Mouse (Mus musculus) MEL (cell line): ENCODE data around the gene Cacna1i. TPM values are rescaled to one million over a fixed set of nuclear protein-coding genes. Genes with fewer than 3 reads are reported as not detected.

ENCODE experiments used
- DNase-seq: peaks from one replicate; pipeline ENCODE4 v3.0.0; 2011; ENCODE audit warnings: low read depth, low spot score
- H3K27ac ChIP-seq: 2 replicates; pipeline ENCODE4 v1.5.1; 2012; ENCODE audit warnings: low read depth, mild to moderate bottlenecking, control low read depth, low read length, moderate library complexity; ENCODE audit not compliant: control insufficient read depth
- H3K27me3 ChIP-seq, 2 experiments: fragments of 150-350 bp in 1 of 2; sonication (generic) in 1 of 2; 2 replicates each; pipeline ENCODE4 v1.6.1; 2012; ENCODE audit warnings: low read length in 2 of 2, mild to moderate bottlenecking in 2 of 2, improper control_type of control experiment in 1 of 2, moderate library complexity in 1 of 2; ENCODE audit not compliant: insufficient read depth in 2 of 2, control insufficient read depth in 1 of 2
- H3K36me3 ChIP-seq, 2 experiments: 2 replicates each; pipeline ENCODE4 v1.6.1; 2012 to 2014; ENCODE audit warnings: low read length in 2 of 2, improper control_type of control experiment in 1 of 2, inconsistent platforms in 1 of 2, mild to moderate bottlenecking in 1 of 2; ENCODE audit not compliant: insufficient read depth in 2 of 2, control insufficient read depth in 1 of 2
- H3K4me1 ChIP-seq, 2 experiments: fragments of 150-350 bp in 1 of 2; sonication (generic) in 1 of 2; 2 replicates each; pipeline ENCODE4 v1.6.1; 2012; ENCODE audit warnings: low read length in 2 of 2, improper control_type of control experiment in 1 of 2, mild to moderate bottlenecking in 1 of 2; ENCODE audit not compliant: insufficient read depth in 2 of 2, control insufficient read depth in 1 of 2
- H3K4me3 ChIP-seq, 2 experiments: fragments of 150-350 bp in 1 of 2; sonication (generic) in 1 of 2; 2 replicates each; pipeline ENCODE4 v1.5.1; 2012; ENCODE audit warnings: low read depth in 2 of 2, low read length in 2 of 2, mild to moderate bottlenecking in 2 of 2, moderate library complexity in 2 of 2, control low read depth in 1 of 2, improper control_type of control experiment in 1 of 2; ENCODE audit not compliant: control insufficient read depth in 1 of 2, insufficient read depth in 1 of 2
- H3K79me2 ChIP-seq: 2 replicates; pipeline ENCODE4 v1.6.1; 2012; ENCODE audit warnings: mild to moderate bottlenecking, low read length, moderate library complexity; ENCODE audit not compliant: control insufficient read depth, poor library complexity, insufficient read depth
- H3K9ac ChIP-seq: 2 replicates; pipeline ENCODE4 v1.6.1; 2012; ENCODE audit warnings: low read depth, mild to moderate bottlenecking, control low read depth, low read length, moderate library complexity; ENCODE audit not compliant: control insufficient read depth, poor library complexity, severe bottlenecking
- H3K9me3 ChIP-seq: fragments of 150-350 bp; sonication (generic); replicated peaks from 2 replicates; pipeline ENCODE4 v1.6.1; 2012; ENCODE audit warnings: mild to moderate bottlenecking, low read length, improper control_type of control experiment, moderate library complexity; ENCODE audit not compliant: insufficient read depth
- CHD1 ChIP-seq: IDR thresholded peaks from 2 replicates; pipeline ENCODE4 v1.6.1; 2012; ENCODE audit warnings: low read depth, mild to moderate bottlenecking, inconsistent platforms, low read length, improper control_type of control experiment
- CHD2 ChIP-seq: IDR thresholded peaks from 2 replicates; pipeline ENCODE4 v1.6.1; 2011; ENCODE audit warnings: low read length, improper control_type of control experiment
- E2F4 ChIP-seq: IDR thresholded peaks from 2 replicates; pipeline ENCODE4 v1.6.1; 2011; ENCODE audit warnings: low read depth, low read length, improper control_type of control experiment, borderline replicate concordance
- ELF1 ChIP-seq: IDR thresholded peaks from 2 replicates; pipeline ENCODE4 v1.6.1; 2014; ENCODE audit warnings: low read depth, mild to moderate bottlenecking, inconsistent platforms, low read length, improper control_type of control experiment, moderate library complexity
- EP300 ChIP-seq, 2 experiments: IDR thresholded peaks; 2 replicates each; pipeline ENCODE4 v1.6.1; 2011; ENCODE audit warnings: improper control_type of control experiment in 2 of 2, low read length in 2 of 2, low read depth in 1 of 2, mild to moderate bottlenecking in 1 of 2
- ETS1 ChIP-seq: IDR thresholded peaks from 2 replicates; pipeline ENCODE4 v1.6.1; 2012; ENCODE audit warnings: low read depth, mild to moderate bottlenecking, inconsistent platforms, low read length, improper control_type of control experiment, moderate library complexity
- GABPA ChIP-seq: IDR thresholded peaks from 2 replicates; pipeline ENCODE4 v1.6.1; 2012; ENCODE audit warnings: low read depth, mild to moderate bottlenecking, inconsistent platforms, low read length, improper control_type of control experiment, moderate library complexity
- GATA1 ChIP-seq: IDR thresholded peaks from 2 replicates; pipeline ENCODE4 v1.6.1; 2011; ENCODE audit warnings: low read depth, low read length, improper control_type of control experiment
- HCFC1 ChIP-seq: IDR thresholded peaks from 2 replicates; pipeline ENCODE4 v1.6.1; 2012; ENCODE audit warnings: low read depth, mild to moderate bottlenecking, inconsistent platforms, low read length, improper control_type of control experiment, moderate library complexity
- JUND ChIP-seq: IDR thresholded peaks from 2 replicates; pipeline ENCODE4 v1.6.1; 2011; ENCODE audit warnings: low read depth, mild to moderate bottlenecking, improper control_type of control experiment, low read length
- MAFK ChIP-seq: IDR thresholded peaks from 2 replicates; pipeline ENCODE4 v1.6.1; 2011; ENCODE audit warnings: low read depth, mild to moderate bottlenecking, low read length, improper control_type of control experiment, borderline replicate concordance
- MAX ChIP-seq: IDR thresholded peaks from 2 replicates; pipeline ENCODE4 v1.6.1; 2011; ENCODE audit warnings: low read length, improper control_type of control experiment
- MAZ ChIP-seq: IDR thresholded peaks from 2 replicates; pipeline ENCODE4 v1.6.1; 2012; ENCODE audit warnings: low read depth, mild to moderate bottlenecking, inconsistent platforms, low read length, improper control_type of control experiment
- MEF2A ChIP-seq: IDR thresholded peaks from 2 replicates; pipeline ENCODE4 v1.6.1; 2014; ENCODE audit warnings: low read depth, mild to moderate bottlenecking, inconsistent platforms, low read length, improper control_type of control experiment; ENCODE audit not compliant: poor library complexity, insufficient replicate concordance, severe bottlenecking; ENCODE audit errors: extremely low read depth
- MXI1 ChIP-seq: IDR thresholded peaks from 2 replicates; pipeline ENCODE4 v1.6.1; 2011; ENCODE audit warnings: mild to moderate bottlenecking, low read depth, low read length, improper control_type of control experiment
- MYC ChIP-seq: IDR thresholded peaks from 2 replicates; pipeline ENCODE4 v1.6.1; 2011; ENCODE audit warnings: low read depth, mild to moderate bottlenecking, low read length, improper control_type of control experiment, moderate library complexity
- NELFE ChIP-seq: IDR thresholded peaks from 2 replicates; pipeline ENCODE4 v1.6.1; 2011; ENCODE audit warnings: low read depth, low read length, improper control_type of control experiment
- NRF1 ChIP-seq: IDR thresholded peaks from 2 replicates; pipeline ENCODE4 v1.6.1; 2014; ENCODE audit warnings: low read depth, mild to moderate bottlenecking, inconsistent platforms, low read length, improper control_type of control experiment, moderate library complexity; ENCODE audit not compliant: poor library complexity, insufficient read depth, severe bottlenecking
- POLR2A ChIP-seq, 2 experiments: IDR thresholded peaks; 2 replicates each; pipeline ENCODE4 v1.6.1; 2011 to 2012; ENCODE audit warnings: low read length in 2 of 2, mild to moderate bottlenecking in 2 of 2, control low read depth in 1 of 2, improper control_type of control experiment in 1 of 2, low read depth in 1 of 2, moderate library complexity in 1 of 2; ENCODE audit not compliant: control insufficient read depth in 1 of 2, insufficient read depth in 1 of 2, poor library complexity in 1 of 2
- POLR2AphosphoS2 ChIP-seq: IDR thresholded peaks from 2 replicates; pipeline ENCODE4 v1.6.1; 2011; ENCODE audit warnings: low read length, improper control_type of control experiment
- POLR2AphosphoS5 ChIP-seq: IDR thresholded peaks from 2 replicates; pipeline ENCODE4 v1.6.1; 2012; ENCODE audit warnings: low read depth, borderline replicate concordance, mild to moderate bottlenecking, inconsistent platforms, low read length, moderate library complexity, mixed read lengths
- RAD21 ChIP-seq: IDR thresholded peaks from 2 replicates; pipeline ENCODE4 v1.6.1; 2011; ENCODE audit warnings: mild to moderate bottlenecking, low read depth, low read length, improper control_type of control experiment
- SIN3A ChIP-seq: IDR thresholded peaks from 2 replicates; pipeline ENCODE4 v1.6.1; 2012; ENCODE audit warnings: low read length, improper control_type of control experiment, inconsistent platforms
- SMC3 ChIP-seq: IDR thresholded peaks from 2 replicates; pipeline ENCODE4 v1.6.1; 2011; ENCODE audit warnings: low read depth, low read length, improper control_type of control experiment
- TAL1 ChIP-seq: IDR thresholded peaks from 2 replicates; pipeline ENCODE4 v1.6.1; 2012; ENCODE audit warnings: mild to moderate bottlenecking, inconsistent platforms, low read length, moderate library complexity, mixed read lengths
- TCF12 ChIP-seq: IDR thresholded peaks from 2 replicates; pipeline ENCODE4 v1.6.1; 2014; ENCODE audit warnings: low read depth, mild to moderate bottlenecking, inconsistent platforms, low read length, improper control_type of control experiment, moderate library complexity
- UBTF ChIP-seq: IDR thresholded peaks from 2 replicates; pipeline ENCODE4 v1.6.1; 2012; ENCODE audit warnings: low read depth, mild to moderate bottlenecking, inconsistent platforms, low read length, improper control_type of control experiment, moderate library complexity, borderline replicate concordance; ENCODE audit not compliant: insufficient read depth
- USF2 ChIP-seq, 2 experiments: IDR thresholded peaks; 2 replicates each; pipeline ENCODE4 v1.6.1; 2011 to 2012; ENCODE audit warnings: improper control_type of control experiment in 2 of 2, low read length in 2 of 2, borderline replicate concordance in 1 of 2, inconsistent platforms in 1 of 2, low read depth in 1 of 2, mild to moderate bottlenecking in 1 of 2; ENCODE audit not compliant: insufficient read depth in 1 of 2
- ZC3H11A ChIP-seq: IDR thresholded peaks from 2 replicates; pipeline ENCODE4 v1.6.1; 2012; ENCODE audit warnings: low read depth, mild to moderate bottlenecking, inconsistent platforms, low read length, improper control_type of control experiment
- ZKSCAN1 ChIP-seq: IDR thresholded peaks from 2 replicates; pipeline ENCODE4 v1.6.1; 2012; ENCODE audit warnings: low read depth, mild to moderate bottlenecking, inconsistent platforms, low read length, improper control_type of control experiment, moderate library complexity
- ZMIZ1 ChIP-seq: IDR thresholded peaks from 2 replicates; pipeline ENCODE4 v1.6.1; 2012; ENCODE audit warnings: low read depth, mild to moderate bottlenecking, inconsistent platforms, low read length, improper control_type of control experiment, moderate library complexity
- polyA plus RNA-seq, 2 experiments: library from polyadenylated mRNA; stranded (reverse) in 1 of 2; unstranded in 1 of 2; fragments of >175 nt in 1 of 2; fragments of >200 nt in 1 of 2; gene quantifications; 2 replicates each; pipeline versions ENCODE4 v1.2.1 to v1.2.4; 2012; ENCODE audit warnings: low replicate concordance in 2 of 2, low read depth in 1 of 2; ENCODE audit not compliant: insufficient read length in 2 of 2, insufficient read depth in 1 of 2, missing spikeins in 1 of 2
- total RNA-seq: library from RNA; depleted of rRNA; stranded (reverse); fragments of 300-350 nt; gene quantifications from 2 replicates; pipeline ENCODE4 v1.2.3, GENCODE M21; 2012

Gene Cacna1i
- total and polyA plus RNA-seq, 3 experiments, result not detected

DNA sequence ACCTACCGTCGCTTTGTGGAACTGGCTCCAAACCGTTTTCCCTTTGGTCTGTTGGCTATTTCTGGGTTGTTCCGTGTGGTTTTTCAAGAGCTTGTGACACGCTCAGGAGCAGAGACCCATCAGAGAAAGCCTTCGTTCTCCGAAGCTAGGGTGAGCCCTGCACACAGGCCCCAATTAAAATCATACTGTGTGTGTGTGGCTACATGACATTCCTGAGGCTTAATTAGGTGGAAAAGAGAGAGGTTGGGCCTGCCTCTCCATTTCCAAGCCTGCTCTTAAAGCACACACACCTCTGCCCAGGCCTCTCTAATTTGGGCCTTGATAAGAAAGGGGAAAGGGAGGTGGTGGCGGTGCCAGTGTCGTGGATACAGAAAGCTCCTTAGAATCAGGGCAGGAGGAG, 151.4 kb downstream of the Cacna1i start:
- Histone ChIP-seq H3K4me1 (peaks cover 0 to 3% of the 10 kb centered on the region in 2 experiments; a peak in 1 of 4 replicates), H3K27ac (no peak overlapping the region), H3K9me3 (no peaks in the 10 kb centered on the region), H3K79me2 (no peaks in the 10 kb centered on the region), H3K36me3 (no peaks in the 10 kb centered on the region), H3K27me3 (no peaks in the 10 kb centered on the region; a peak in 1 of 4 replicates), H3K4me3 (no peak overlapping the region), H3K9ac (no peak overlapping the region)
- no peak for DNase-seq
- TF ChIP-seq MAZ, result no peak
- TF ChIP-seq HCFC1, result no peak
- TF ChIP-seq NRF1, result no peak
- TF ChIP-seq GABPA, result no peak
- no peak for TF ChIP-seq MAX
- TF ChIP-seq ETS1, result no peak
- TF ChIP-seq POLR2AphosphoS2, result no peak
- no peak for TF ChIP-seq USF2 (IDR thresholded peaks at IDR 0.05; ENCODE audit: borderline replicate concordance in 1 of 2, insufficient read depth in 1 of 2, low read depth in 1 of 2, low read length in 2 of 2)
- TF ChIP-seq TCF12, result no peak
- no peak for TF ChIP-seq MAFK
- no peak for TF ChIP-seq JUND
- TF ChIP-seq ZC3H11A, result no peak
- no peak for TF ChIP-seq SIN3A
- no peak for TF ChIP-seq SMC3

GRCm38 (mm10) chr15:80440195-80440594, 153.2 kb downstream of the Cacna1i start:
- no peak overlapping the region for H3K4me3 ChIP-seq
- peak; percentile 70 for TF ChIP-seq GATA1
- TF ChIP-seq SIN3A, result no peak
- TF ChIP-seq JUND, result no peak
- TF ChIP-seq E2F4, result no peak
- TF ChIP-seq MXI1, result no peak
- TF ChIP-seq HCFC1, result no peak
- peak; percentile 68 for TF ChIP-seq TCF12
- TF ChIP-seq POLR2AphosphoS5, result no peak
- no peak for TF ChIP-seq RAD21
- no peak for TF ChIP-seq USF2 (IDR thresholded peaks at IDR 0.05; ENCODE audit: borderline replicate concordance in 1 of 2, insufficient read depth in 1 of 2, low read depth in 1 of 2, low read length in 2 of 2)
- no peak for TF ChIP-seq POLR2AphosphoS2
- no peak for TF ChIP-seq SMC3
- no peak for TF ChIP-seq CHD2
- TF ChIP-seq TAL1, result peak; percentile 65
- no peak for TF ChIP-seq NELFE
- no peak for TF ChIP-seq ZKSCAN1
- TF ChIP-seq ZMIZ1, result no peak
- no peak for TF ChIP-seq MEF2A
- peak; percentile 37 to 57; a peak in 3 of 4 replicates for TF ChIP-seq EP300 (IDR thresholded peaks at IDR 0.05; ENCODE audit: low read depth in 1 of 2, low read length in 2 of 2)
- no peak for TF ChIP-seq ELF1
- no peak for TF ChIP-seq CHD1
- TF ChIP-seq POLR2A (IDR thresholded peaks at IDR 0.05; ENCODE audit: control insufficient read depth in 1 of 2, insufficient read depth in 1 of 2, low read depth in 1 of 2, low read length in 2 of 2, poor library complexity in 1 of 2), result no peak
- no peak for TF ChIP-seq ZC3H11A
- TF ChIP-seq MYC, result no peak
- no peak for TF ChIP-seq UBTF
- TF ChIP-seq MAZ, result no peak
- peak; percentile 43; the same call in 1 of the 2 replicates for TF ChIP-seq ETS1

More at GRCm38 (mm10) chr15:80440195-80440594, 153.2 kb downstream of the Cacna1i start:
- Histone ChIP-seq H3K9ac (no peak overlapping the region), H3K79me2 (no peaks in the 10 kb centered on the region), H3K36me3 (no peaks in the 10 kb centered on the region), H3K27me3 (no peaks in the 10 kb centered on the region), H3K4me1 (peaks cover 0 to 3% of the 10 kb centered on the region in 2 experiments; a peak in 1 of 4 replicates), H3K27ac (no peak overlapping the region), H3K9me3 (no peaks in the 10 kb centered on the region)
- peak; percentile 53 for DNase-seq
